Mouse (Mus musculus): Measurements from ENCODE around the gene Cdhr5. TPM values are rescaled to one million over a fixed set of nuclear protein-coding genes. Genes with fewer than 3 reads are reported as not detected.
A peak's percentile ranks its signal among the peaks of the same experiment; 100 is the strongest.

Cdhr5 gene
- polyA plus RNA-seq, 1 experiment from 2014 or later: not detected

- Histone ChIP-seq H3K4me1 (ENCODE audit: control insufficient read depth, insufficient read depth, low read length) (no peaks in the 10 kb centered on the region), H3K36me3 (ENCODE audit: control insufficient read depth, insufficient read depth, low read length) (peaks cover 87% of the 10 kb centered on the region), H3K27ac (ENCODE audit: low read depth, low read length) (no peak overlapping the region), H3K9me3 (replicated peaks; ENCODE audit: control insufficient read depth, low read length) (no peaks in the 10 kb centered on the region), H3K4me2 (ENCODE audit: low read length) (no peak overlapping the region), H3K9ac (ENCODE audit: low read length) (no peak overlapping the region), H3K4me3 (ENCODE audit: low read depth, low read length) (no peak overlapping the region), H3K27me3 (replicated peaks; ENCODE audit: control insufficient read depth, insufficient read depth, low read length) (no peaks in the 10 kb centered on the region)
- WGBS: 97% methylated on average over 9 of the region's 9 CpGs
- DNase-seq (ENCODE audit: low spot score) (no peak), ATAC-seq (no peak)
Observed at GRCm38 (mm10) chr7:141301386-141301785, 24.8 kb upstream of the Cdhr5 start.

GRCm38 (mm10) chr7:141299175-141299574 is 22.6 kb upstream of the Cdhr5 start:
- H3K27me3 ChIP-seq (replicated peaks; ENCODE audit: control insufficient read depth, insufficient read depth, low read length): peaks cover 15% of the 10 kb centered on the region
- ATAC-seq: no peak
- no peak overlapping the region for H3K9ac ChIP-seq (ENCODE audit: low read length)
- DNase-seq (ENCODE audit: low spot score): no peak
- WGBS: 94% methylated on average over 8 of the region's 8 CpGs
- no peak overlapping the region for H3K4me2 ChIP-seq (ENCODE audit: low read length)
- H3K4me3 ChIP-seq (ENCODE audit: low read depth, low read length): no peak overlapping the region
- H3K4me1 ChIP-seq (ENCODE audit: control insufficient read depth, insufficient read depth, low read length): peaks cover under 1% of the 10 kb centered on the region; the same call in 1 of the 2 replicates
- H3K27ac ChIP-seq (ENCODE audit: low read depth, low read length): no peak overlapping the region
- H3K36me3 ChIP-seq (ENCODE audit: control insufficient read depth, insufficient read depth, low read length): peaks cover 65% of the 10 kb centered on the region
- no peaks in the 10 kb centered on the region for H3K9me3 ChIP-seq (replicated peaks; ENCODE audit: control insufficient read depth, low read length)

- H3K27me3 ChIP-seq (replicated peaks; ENCODE audit: control insufficient read depth, insufficient read depth, low read length): peaks cover 26% of the 10 kb centered on the region
- no peak overlapping the region for H3K4me2 ChIP-seq (ENCODE audit: low read length)
- H3K9me3 ChIP-seq (replicated peaks; ENCODE audit: control insufficient read depth, low read length): no peaks in the 10 kb centered on the region
- H3K4me3 ChIP-seq (ENCODE audit: low read depth, low read length): no peak overlapping the region
- ATAC-seq (no peak), DNase-seq (ENCODE audit: low spot score) (no peak)
- no peak overlapping the region for H3K9ac ChIP-seq (ENCODE audit: low read length)
- whole genome bisulfite sequencing: 84% methylated on average over 3 of the region's 3 CpGs
- peaks cover 55% of the 10 kb centered on the region for H3K36me3 ChIP-seq (ENCODE audit: control insufficient read depth, insufficient read depth, low read length)
- no peak overlapping the region for H3K27ac ChIP-seq (ENCODE audit: low read depth, low read length)
- peaks cover 7% of the 10 kb centered on the region; the same call in 1 of the 2 replicates for H3K4me1 ChIP-seq (ENCODE audit: control insufficient read depth, insufficient read depth, low read length)
Observed at GRCm38 (mm10) chr7:141297926-141298650, 21.5 kb upstream of the Cdhr5 start.

DNA sequence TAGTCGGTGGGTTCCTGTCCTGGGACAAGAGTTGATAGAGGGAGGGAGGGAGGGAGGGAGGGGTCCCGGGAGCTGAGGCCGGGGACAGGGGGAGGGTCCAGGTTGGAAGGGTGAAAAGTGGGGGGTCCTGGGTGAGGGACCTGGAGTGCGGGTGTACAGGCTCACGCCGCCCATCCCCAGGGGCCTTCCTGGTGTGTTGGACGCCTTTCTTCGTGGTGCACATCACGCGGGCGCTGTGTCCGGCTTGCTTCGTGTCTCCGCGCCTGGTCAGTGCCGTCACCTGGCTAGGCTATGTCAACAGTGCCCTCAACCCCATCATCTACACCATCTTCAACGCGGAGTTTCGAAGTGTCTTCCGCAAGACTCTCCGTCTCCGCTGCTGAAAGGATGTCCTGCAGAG is 17.9 kb upstream of the Cdhr5 start:
- no peaks in the 10 kb centered on the region for H3K9me3 ChIP-seq (replicated peaks; ENCODE audit: control insufficient read depth, low read length)
- H3K4me3 ChIP-seq (ENCODE audit: low read depth, low read length): peak overlapping the region; percentile 31
- DNase-seq (ENCODE audit: low spot score) (no peak), ATAC-seq (no peak)
- H3K9ac ChIP-seq (ENCODE audit: low read length): no peak overlapping the region
- 11% methylated on average over 20 of the region's 22 CpGs for WGBS
- H3K4me2 ChIP-seq (ENCODE audit: low read length): peak overlapping the region; percentile 59
- H3K27ac ChIP-seq (ENCODE audit: low read depth, low read length): no peak overlapping the region
- H3K27me3 ChIP-seq (replicated peaks; ENCODE audit: control insufficient read depth, insufficient read depth, low read length): peaks cover 45% of the 10 kb centered on the region
- peaks cover 20% of the 10 kb centered on the region for H3K36me3 ChIP-seq (ENCODE audit: control insufficient read depth, insufficient read depth, low read length)
- H3K4me1 ChIP-seq (ENCODE audit: control insufficient read depth, insufficient read depth, low read length): peaks cover 9% of the 10 kb centered on the region; the same call in 1 of the 2 replicates

GRCm38 (mm10) chr7:141293852-141294471 is 17.4 kb upstream of the Cdhr5 start:
- peak overlapping the region; percentile 59 for H3K4me2 ChIP-seq (ENCODE audit: low read length)
- peak overlapping the region; percentile 40; the same call in 1 of the 2 replicates for H3K9ac ChIP-seq (ENCODE audit: low read length)
- no peaks in the 10 kb centered on the region for H3K9me3 ChIP-seq (replicated peaks; ENCODE audit: control insufficient read depth, low read length)
- ATAC-seq (no peak), DNase-seq (ENCODE audit: low spot score) (no peak)
- no peak overlapping the region for H3K27ac ChIP-seq (ENCODE audit: low read depth, low read length)
- under 1% methylated on average over 52 of the region's 53 CpGs for WGBS
- H3K4me3 ChIP-seq (ENCODE audit: low read depth, low read length): peak overlapping the region; percentile 31
- peaks cover 45% of the 10 kb centered on the region for H3K27me3 ChIP-seq (replicated peaks; ENCODE audit: control insufficient read depth, insufficient read depth, low read length)
- H3K4me1 ChIP-seq (ENCODE audit: control insufficient read depth, insufficient read depth, low read length): peaks cover 9% of the 10 kb centered on the region; the same call in 1 of the 2 replicates
- peaks cover 15% of the 10 kb centered on the region for H3K36me3 ChIP-seq (ENCODE audit: control insufficient read depth, insufficient read depth, low read length)

DNA sequence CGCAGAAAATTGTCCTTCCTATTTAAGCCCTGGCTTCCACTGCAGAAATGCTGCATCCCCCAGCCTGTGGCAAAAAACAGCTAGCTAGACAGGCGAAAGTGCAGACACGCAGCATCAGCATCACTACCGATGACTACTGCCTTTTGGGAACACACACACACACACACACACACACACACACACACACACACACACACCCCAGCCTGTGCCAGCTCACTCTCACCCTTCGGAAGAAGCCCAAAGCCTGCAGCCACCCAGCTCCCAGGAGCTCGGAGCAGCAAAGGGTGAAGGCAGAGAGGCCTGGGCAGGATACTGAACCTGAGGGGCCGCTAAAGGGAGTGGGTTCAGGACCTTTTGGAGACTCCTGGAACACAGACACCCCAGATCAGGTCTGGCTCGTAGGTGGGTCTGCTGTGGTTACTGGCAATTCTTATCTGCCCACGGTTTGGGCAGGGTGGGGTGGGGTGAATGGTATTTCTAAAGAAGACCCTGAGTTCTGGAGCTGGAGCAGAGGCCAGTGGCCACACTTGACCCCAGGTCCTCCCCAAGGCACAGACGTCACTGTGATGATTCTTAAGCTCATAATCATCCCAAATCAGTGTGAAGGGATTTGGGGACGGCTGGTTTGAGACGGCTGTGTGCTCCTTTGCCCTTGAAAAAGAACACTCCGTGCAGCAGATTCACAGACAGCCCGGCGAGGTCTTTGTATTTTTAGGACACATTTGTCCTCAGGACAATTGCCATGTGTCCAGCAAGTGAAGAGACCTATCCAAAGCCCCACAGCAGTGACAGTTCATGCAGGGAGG is 16.2 kb upstream of the Cdhr5 start:
- no peak; the same call in 1 of the 2 replicates for ATAC-seq
- no peak for DNase-seq (ENCODE audit: low spot score)

DNA sequence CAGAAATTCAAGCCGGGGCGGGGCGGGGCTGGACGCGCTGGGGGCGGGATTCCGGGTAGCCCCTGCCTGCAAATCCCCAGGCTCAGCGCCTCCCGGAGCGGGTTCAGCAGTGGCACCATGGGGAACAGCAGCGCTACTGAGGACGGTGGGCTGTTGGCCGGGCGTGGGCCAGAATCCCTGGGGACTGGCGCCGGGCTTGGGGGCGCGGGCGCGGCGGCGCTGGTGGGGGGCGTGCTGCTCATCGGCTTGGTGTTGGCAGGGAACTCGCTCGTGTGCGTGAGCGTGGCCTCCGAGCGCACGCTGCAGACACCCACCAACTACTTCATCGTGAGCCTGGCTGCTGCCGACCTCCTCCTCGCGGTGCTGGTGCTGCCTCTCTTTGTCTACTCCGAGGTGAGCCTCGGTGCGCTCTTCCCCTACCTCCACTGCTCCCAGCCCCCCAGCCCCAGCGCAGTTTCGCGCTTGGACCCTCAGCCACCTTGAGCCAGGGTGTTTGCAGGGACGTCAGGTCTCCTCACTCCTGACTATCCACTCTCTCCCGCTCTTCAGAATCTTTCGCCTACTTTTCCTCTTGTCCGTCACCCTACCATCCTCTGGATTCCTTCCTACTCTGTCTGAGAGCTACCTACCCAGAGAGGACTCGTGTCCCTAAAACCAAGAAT is 15.5 kb upstream of the Cdhr5 start, which contains the start of gene Drd4:
Gene Drd4 (plus strand): TSS at position 86 of the 662 bp plus-strand sequence.
- Histone ChIP-seq H3K27me3 (replicated peaks; ENCODE audit: control insufficient read depth, insufficient read depth, low read length) (peaks cover 45% of the 10 kb centered on the region), H3K9me3 (replicated peaks; ENCODE audit: control insufficient read depth, low read length) (no peaks in the 10 kb centered on the region), H3K4me2 (ENCODE audit: low read length) (peak within 1 kb of the TSS; percentile 94), H3K4me1 (ENCODE audit: control insufficient read depth, insufficient read depth, low read length) (peaks cover 9% of the 10 kb centered on the region; the same call in 1 of the 2 replicates), H3K4me3 (ENCODE audit: low read depth, low read length) (peak within 1 kb of the TSS; percentile 45), H3K36me3 (ENCODE audit: control insufficient read depth, insufficient read depth, low read length) (peaks cover 6% of the 10 kb centered on the region), H3K27ac (ENCODE audit: low read depth, low read length) (no peak within 1 kb of the TSS), H3K9ac (ENCODE audit: low read length) (peak within 1 kb of the TSS; percentile 70)
- ATAC-seq (peak; percentile 70), DNase-seq (ENCODE audit: low spot score) (peak; percentile 57)
- under 1% methylated on average over 46 of the region's 46 CpGs for WGBS

More for the DNA sequence above, 16.2 kb upstream of the Cdhr5 start:
- Histone ChIP-seq H3K9me3 (replicated peaks; ENCODE audit: control insufficient read depth, low read length) (no peaks in the 10 kb centered on the region), H3K9ac (ENCODE audit: low read length) (peak overlapping the region; percentile 70), H3K36me3 (ENCODE audit: control insufficient read depth, insufficient read depth, low read length) (peaks cover 11% of the 10 kb centered on the region), H3K4me1 (ENCODE audit: control insufficient read depth, insufficient read depth, low read length) (peaks cover 9% of the 10 kb centered on the region; the same call in 1 of the 2 replicates), H3K4me2 (ENCODE audit: low read length) (peak overlapping the region; percentile 94), H3K4me3 (ENCODE audit: low read depth, low read length) (peak overlapping the region; percentile 45), H3K27me3 (replicated peaks; ENCODE audit: control insufficient read depth, insufficient read depth, low read length) (peaks cover 45% of the 10 kb centered on the region), H3K27ac (ENCODE audit: low read depth, low read length) (no peak overlapping the region)
- 32% methylated on average over 15 of the region's 15 CpGs for WGBS

DNA sequence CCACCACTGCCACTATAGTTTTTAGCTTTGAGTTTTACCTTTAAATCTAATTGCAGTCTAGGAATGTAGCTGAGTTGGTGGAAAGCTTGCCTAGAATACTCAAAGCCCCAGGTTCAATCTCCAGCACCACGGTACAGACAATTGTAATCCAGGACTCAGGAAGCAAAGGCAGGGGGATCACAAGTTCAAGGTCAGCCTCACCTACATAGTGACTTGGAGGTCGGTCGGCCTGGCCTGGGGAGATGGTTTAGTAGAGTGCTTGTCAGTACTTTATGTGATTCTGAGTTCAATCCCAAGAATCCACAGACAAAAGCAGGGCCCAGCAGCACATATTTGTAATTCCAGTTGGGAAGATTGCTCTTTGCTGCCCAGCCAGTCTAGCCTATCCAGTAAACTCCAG is 11.5 kb upstream of the Cdhr5 start:
- Histone ChIP-seq H3K27me3 (replicated peaks; ENCODE audit: control insufficient read depth, insufficient read depth, low read length) (peaks cover 19% of the 10 kb centered on the region), H3K4me3 (ENCODE audit: low read depth, low read length) (no peak overlapping the region), H3K27ac (ENCODE audit: low read depth, low read length) (no peak overlapping the region), H3K36me3 (ENCODE audit: control insufficient read depth, insufficient read depth, low read length) (no peaks in the 10 kb centered on the region), H3K4me2 (ENCODE audit: low read length) (no peak overlapping the region), H3K9ac (ENCODE audit: low read length) (no peak overlapping the region), H3K4me1 (ENCODE audit: control insufficient read depth, insufficient read depth, low read length) (0 out of 2 replicates have a peak, but pooled peaks cover 2% of the 10 kb centered on the region), H3K9me3 (replicated peaks; ENCODE audit: control insufficient read depth, low read length) (no peaks in the 10 kb centered on the region)
- ATAC-seq (no peak), DNase-seq (ENCODE audit: low spot score) (no peak)
- 91% methylated on average over 3 of the region's 3 CpGs for WGBS
